In genomic region chr17:26041111-26041802, GRCm38 (mm10) we compare ENCODE assay signal across 8 mouse cellular contexts. TPM values are rescaled to one million over a fixed set of nuclear protein-coding genes. Genes with fewer than 3 reads are reported as not detected.
DNase-seq lines count a peak whose midpoint lies in the region; ATAC-seq and TF ChIP-seq lines count a peak whose summit lies in the region.

No protein-coding gene starts in this region.

- H3K4me1 ChIP-seq in liver, embryonic 11.5 days (replicated peaks; ENCODE audit: control insufficient read depth, insufficient read depth, low read length) = no peaks in the 10 kb centered on the region
- peaks cover 24% of the 10 kb centered on the region for H3K4me1 ChIP-seq in midbrain, embryonic 12.5 days

- no peak overlapping the region for H3K27ac ChIP-seq in liver, embryonic 11.5 days (ENCODE audit: low read depth, low read length)
- 0 out of 2 replicates have a peak overlapping the region, but pooled peaks have one; percentile 17 for H3K27ac ChIP-seq in midbrain, embryonic 12.5 days (replicated peaks)

- no peaks in the 10 kb centered on the region for H3K27me3 ChIP-seq in liver, embryonic 11.5 days (replicated peaks; ENCODE audit: control insufficient read depth, insufficient read depth, low read length)
- no peaks in the 10 kb centered on the region for H3K27me3 ChIP-seq in Patski
- H3K27me3 ChIP-seq in midbrain, embryonic 12.5 days = no peaks in the 10 kb centered on the region

- in situ Hi-C loops in Patski (cut with MboI; ENCODE audit: low pct_unique_long_range_greater_than_20kb) = no loop called here

- peak; percentile 92 for TF ChIP-seq CTCF in Patski (IDR thresholded peaks at IDR 0.05)

- no peaks in the 10 kb centered on the region; the same call in 1 of the 2 replicates for H3K36me3 ChIP-seq in liver, embryonic 11.5 days (ENCODE audit: control insufficient read depth, insufficient read depth, low read length)
- peaks cover 4% of the 10 kb centered on the region; the same call in 1 of the 2 replicates for H3K36me3 ChIP-seq in midbrain, embryonic 12.5 days

- DNase-seq in liver = peak; percentile 55
- no peak for DNase-seq in liver, embryonic 11.5 days (ENCODE audit: low spot score)
- DNase-seq in Patski (ENCODE audit: low read depth, low spot score) = peak; percentile 44
- DNase-seq in cerebellum, adult 9-11 months = peak; percentile 85
- peak; percentile 53 to 55 for DNase-seq in heart, adult 9 months (ENCODE audit: low spot score in 2 of 2)
- DNase-seq in layer of hippocampus, postnatal 10 days (ENCODE audit: low spot score in 2 of 2) = peak; percentile 46 to 62
- DNase-seq in thymus, postnatal 10 days (ENCODE audit: low spot score in 2 of 2) = peak; percentile 4 to 55

- WGBS in liver, embryonic 11.5 days = 49% methylated on average over 9 of the region's 9 CpGs
- WGBS in midbrain, embryonic 12.5 days = 49% methylated on average over 9 of the region's 9 CpGs

- CTCF ChIA-PET in Patski (lab: Charles Lee) = interaction anchor here (0.8 to 1.9 kb wide), 12 partner anchors 9 to 57 kb away, joined by 3 to 19 read pairs (median 4); partner anchors contain the start of gene Decr2

- H3K9me3 ChIP-seq in liver, embryonic 11.5 days (ENCODE audit: control insufficient read depth, low read length) = no peaks in the 10 kb centered on the region
- no peaks in the 10 kb centered on the region for H3K9me3 ChIP-seq in midbrain, embryonic 12.5 days

- no peak overlapping the region for H3K9ac ChIP-seq in liver, embryonic 11.5 days (ENCODE audit: low read depth, low read length)
- H3K9ac ChIP-seq in midbrain, embryonic 12.5 days (replicated peaks) = no peak overlapping the region

- no peak overlapping the region for H3K4me3 ChIP-seq in liver, embryonic 11.5 days (ENCODE audit: low read depth, low read length)
- no peak overlapping the region for H3K4me3 ChIP-seq in midbrain, embryonic 12.5 days

- ATAC-seq in liver, embryonic 11.5 days (replicated peaks; ENCODE audit: low FRiP score) = no peak
- peak; percentile 78 for ATAC-seq in Patski
- ATAC-seq in midbrain, embryonic 12.5 days (ENCODE audit: low FRiP score, low read depth) = no peak

- H3K4me2 ChIP-seq in liver, embryonic 11.5 days = no peak overlapping the region
- no peak overlapping the region for H3K4me2 ChIP-seq in midbrain, embryonic 12.5 days (replicated peaks)

- POLR2A ChIA-PET in Patski (lab: Charles Lee) = no interaction called here

RNA-seq across cellular contexts. Expression of gene Rab11fip3, which starts 28.1 kb away (rescaled TPM):
- polyA plus RNA-seq in liver, embryonic 11.5 days (2014; fragmentation: Nextera tagmentation; extraction: Ambion mirVana) = 7.0 and 7.6 TPM in 2 replicates
- 35.9 TPM for polyA plus RNA-seq in Patski (2021)
- 10 to 100 TPM; 69.6 to 79.3 TPM for total RNA-seq in layer of hippocampus, postnatal 10 days (2021)
- 43.1 and 44.8 TPM in 2 replicates for polyA plus RNA-seq in midbrain, embryonic 12.5 days (2016; fragmentation: Nextera tagmentation; extraction: Ambion mirVana)

RNA-seq across cellular contexts. Expression of gene Decr2, which starts 48.9 kb away (rescaled TPM):
- polyA plus RNA-seq in liver, embryonic 11.5 days (2014; fragmentation: Nextera tagmentation; extraction: Ambion mirVana) = 18.2 and 20.1 TPM in 2 replicates
- 42.4 TPM for polyA plus RNA-seq in Patski (2021)
- total RNA-seq in layer of hippocampus, postnatal 10 days (2021) = 10 to 100 TPM; 24.8 to 25.7 TPM
- 25.1 and 27.7 TPM in 2 replicates for polyA plus RNA-seq in midbrain, embryonic 12.5 days (2016; fragmentation: Nextera tagmentation; extraction: Ambion mirVana)

RNA-seq across cellular contexts. Expression of gene Nme4, which starts 54.1 kb away (rescaled TPM):
- polyA plus RNA-seq in liver, embryonic 11.5 days (2014; fragmentation: Nextera tagmentation; extraction: Ambion mirVana) = 111 and 120 TPM in 2 replicates
- polyA plus RNA-seq in Patski (2021) = 0.31 TPM
- total RNA-seq in layer of hippocampus, postnatal 10 days (2021) = 1 to 10 TPM; 4.6 to 5.7 TPM
- 48.0 and 50.7 TPM in 2 replicates for polyA plus RNA-seq in midbrain, embryonic 12.5 days (2016; fragmentation: Nextera tagmentation; extraction: Ambion mirVana)

RNA-seq across cellular contexts. Expression of gene Capn15, which starts 55.7 kb away (rescaled TPM):
- polyA plus RNA-seq in liver, embryonic 11.5 days (2014; fragmentation: Nextera tagmentation; extraction: Ambion mirVana) = 23.0 and 27.4 TPM in 2 replicates
- 23.7 TPM for polyA plus RNA-seq in Patski (2021)
- total RNA-seq in layer of hippocampus, postnatal 10 days (2021) = 10 to 100 TPM; 38.2 to 50.8 TPM
- polyA plus RNA-seq in midbrain, embryonic 12.5 days (2016; fragmentation: Nextera tagmentation; extraction: Ambion mirVana) = 30.4 and 30.6 TPM in 2 replicates

Comparison
In these comparisons a context has a peak if more than half of its experiments do, and no peak if none do; other contexts are left out.
1. RNA of gene Nme4, which starts 54.1 kb away (polyA plus RNA-seq): 111 to 120 TPM in liver, embryonic 11.5 days and 48.0 to 50.7 TPM in midbrain, embryonic 12.5 days; 0.31 TPM in Patski (single experiment); every median in the first group is over 10 times any median in the second.